Mouse (Mus musculus) megakaryocyte progenitor cell, adult 5-6 weeks (primary cell): Measurements from ENCODE around the gene Pih1d1. TPM values are rescaled to one million over a fixed set of nuclear protein-coding genes. Genes with fewer than 3 reads are reported as not detected.
A peak's percentile ranks its signal among the peaks of the same experiment; 100 is the strongest.
"Not testable (repeated sequence)": the region's sequence is repeated elsewhere in the genome, so short reads cannot be mapped to it uniquely, and the experiment has no call there.

Experiments used
- ATAC-seq: replicated peaks from 2 replicates; pipeline ENCODE4 v1.8.0; 2016; ENCODE audit warnings: mild to moderate bottlenecking, moderate TSS enrichment, inconsistent platforms; ENCODE audit not compliant: poor library complexity
- total RNA-seq, 2 experiments: library from RNA; stranded (forward) in 1 of 2; stranded (reverse) in 1 of 2; fragments of 157-497, 149-512 nt in 1 of 2; fragments of 200-1000 nt in 1 of 2; gene quantifications; 2 replicates each; pipeline versions ENCODE4 v1.2.3 to v1.2.4; 2015 to 2017

Gene Pih1d1
- total RNA-seq, 2 experiments from 2014 or later = 61.8 to 146 TPM

- no peak for ATAC-seq
These were observed 8.6 kb upstream of the Pih1d1 start for GRCm38 (mm10) chr7:45145460-45145859.

GRCm38 (mm10) chr7:45147267-45147666 is 6.8 kb upstream of the Pih1d1 start:
- no peak for ATAC-seq

- ATAC-seq = no peak
These were observed 6.2 kb upstream of the Pih1d1 start for GRCm38 (mm10) chr7:45147899-45148298.

GRCm38 (mm10) chr7:45148534-45149098 is 5.5 kb upstream of the Pih1d1 start:
- ATAC-seq = no peak

- ATAC-seq = no peak
These were observed 4.6 kb upstream of the Pih1d1 start for GRCm38 (mm10) chr7:45149545-45149944.

- ATAC-seq = no peak
These were observed 3.8 kb upstream of the Pih1d1 start for GRCm38 (mm10) chr7:45150321-45150720.

- ATAC-seq = no peak
These were observed 2.8 kb upstream of the Pih1d1 start for GRCm38 (mm10) chr7:45151303-45151702.

GRCm38 (mm10) chr7:45153052-45153451 is 1.1 kb upstream of the Pih1d1 start:
- not testable (repeated sequence) for ATAC-seq

- ATAC-seq = no peak
These were observed 517 bp upstream of the Pih1d1 start for GRCm38 (mm10) chr7:45153586-45153985.

GRCm38 (mm10) chr7:45154993-45155514 is 951 bp downstream of the Pih1d1 start:
- peak; percentile 65 for ATAC-seq

GRCm38 (mm10) chr7:45155590-45155989 is 1.5 kb downstream of the Pih1d1 start:
- no peak for ATAC-seq

GRCm38 (mm10) chr7:45156206-45156605 is 2.1 kb downstream of the Pih1d1 start:
- ATAC-seq = no peak

GRCm38 (mm10) chr7:45157459-45157858 is 3.4 kb downstream of the Pih1d1 start:
- no peak for ATAC-seq

GRCm38 (mm10) chr7:45158991-45159390 is 4.9 kb downstream of the Pih1d1 start:
- ATAC-seq = no peak

- ATAC-seq = no peak
These were observed 6.3 kb downstream of the Pih1d1 start for GRCm38 (mm10) chr7:45160316-45160800.

- ATAC-seq = no peak
These were observed 6.8 kb downstream of the Pih1d1 start for GRCm38 (mm10) chr7:45160866-45161265.

- peak; percentile 88 for ATAC-seq
These were observed 7.7 kb downstream of the Pih1d1 start for GRCm38 (mm10) chr7:45161612-45162473.

- ATAC-seq = no peak
These were observed 8.4 kb downstream of the Pih1d1 start for GRCm38 (mm10) chr7:45162551-45162950.

GRCm38 (mm10) chr7:45162996-45163615 is 9.0 kb downstream of the Pih1d1 start:
- ATAC-seq = no peak

GRCm38 (mm10) chr7:45163735-45164490 is 9.8 kb downstream of the Pih1d1 start, which contains the start of gene Slc17a7:
Gene Slc17a7 (plus strand): TSS chr7:45163949.
- peak; percentile 63 for ATAC-seq

GRCm38 (mm10) chr7:45164833-45165232 is 10.7 kb downstream of the Pih1d1 start:
- ATAC-seq = no peak
